Mouse (Mus musculus): ENCODE measurements at regions not wholly inside any gene's neighbourhood (a gene's known extent, or its start where the extent isn't known, plus 50 kb on each side); places are given as distances from the start of the nearest gene placed in this dataset.

DNA sequence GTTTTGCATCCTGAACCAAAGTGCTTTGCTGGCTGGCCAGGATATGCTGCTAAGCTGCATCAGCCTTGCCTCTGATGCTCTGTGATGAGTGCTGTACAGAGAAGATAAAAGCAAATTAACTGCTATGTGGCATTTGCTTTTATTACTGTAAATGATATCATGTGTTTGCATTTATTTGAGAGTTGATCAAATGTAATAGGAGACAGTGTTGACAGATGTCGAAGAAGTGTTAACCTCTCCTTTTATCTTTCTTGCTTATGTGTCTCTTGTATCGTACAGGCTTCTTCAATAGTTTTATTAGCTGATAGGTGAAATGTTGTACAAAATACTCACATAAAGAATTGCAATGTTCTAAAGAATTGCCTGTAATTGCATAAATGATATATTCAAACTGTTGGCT, 541.8 kb upstream of the Manea start:
- TF ChIP-seq CEBPB (IDR thresholded peaks at IDR 0.05; ENCODE audit: insufficient read depth, poor library complexity, severe bottlenecking): no peak
- TF ChIP-seq POLR2A (IDR thresholded peaks at IDR 0.05; ENCODE audit: insufficient read length, low read depth): no peak
- no peak for TF ChIP-seq TCF3 (IDR thresholded peaks at IDR 0.05; ENCODE audit: insufficient read length, low read depth)
